Mouse (Mus musculus): ENCODE data around the gene Pard3.

GRCm38 (mm10) chr8:127557566-127557965 lies 493.9 kb downstream of the Pard3 start:
- TF ChIP-seq CTCF (IDR thresholded peaks at IDR 0.05; ENCODE audit: insufficient read depth, low read depth, low read length) = no peak
- TF ChIP-seq POLR2A (IDR thresholded peaks at IDR 0.05; ENCODE audit: insufficient read depth, low read depth, low read length) = no peak
